In the genomic region with DNA sequence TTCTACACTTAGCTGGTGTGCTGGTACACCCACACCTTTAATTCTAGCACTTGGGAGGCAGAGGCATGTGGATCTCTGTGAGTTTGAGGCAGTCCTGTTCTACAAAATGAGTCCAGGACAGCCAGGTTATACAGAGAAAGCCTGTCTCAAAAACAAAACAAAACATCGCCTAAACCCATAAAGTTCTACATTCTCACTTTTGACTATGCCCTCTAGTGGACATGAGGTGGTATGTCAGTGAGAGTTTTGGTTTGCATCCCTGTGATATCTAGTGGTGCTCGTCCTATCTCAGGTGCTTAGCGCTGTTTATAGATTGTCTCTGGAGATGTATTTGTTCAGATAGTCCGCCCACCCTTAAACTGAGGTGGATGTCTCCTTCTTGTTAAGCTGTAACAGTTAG, we compare ENCODE assay signal across 9 mouse cellular contexts. TPM values are rescaled to one million over a fixed set of nuclear protein-coding genes. Genes with fewer than 3 reads are reported as not detected.
A peak's percentile ranks its signal among the peaks of the same experiment; 100 is the strongest.
DNase-seq lines count a peak whose midpoint lies in the region; ATAC-seq and TF ChIP-seq lines count a peak whose summit lies in the region.
"Had no signal": no experiment of that assay in that cellular context is flagged by ENCODE, and none has a peak within 500 bp of the region (broad histone marks: within the 10 kb centered on the region; RNA-seq: fewer than 3 reads in every experiment).

No protein-coding gene starts in this region.

- no peak overlapping the region for H3K4me3 ChIP-seq in kidney, adult 2 months (ENCODE audit: insufficient read depth, low read depth, low read length)
- no peak overlapping the region for H3K4me3 ChIP-seq in kidney, embryonic 15.5 days (replicated peaks)
- H3K4me3 ChIP-seq: erythroblast, embryonic 14.5 days; limb, embryonic 13.5 days had no signal

- H3K9ac ChIP-seq in kidney, embryonic 15.5 days, result no peak overlapping the region
- H3K9ac ChIP-seq: limb, embryonic 13.5 days had no signal

- TF ChIP-seq CTCF in kidney, adult 2 months (conservative IDR thresholded peaks at IDR 0.05; ENCODE audit: insufficient read depth, insufficient read length, low read depth, low read length), result peak; percentile 33

- ATAC-seq in kidney, embryonic 15.5 days (replicated peaks; ENCODE audit: low FRiP score), result no peak
- ATAC-seq in megakaryocyte progenitor cell, adult 5-6 weeks (replicated peaks; ENCODE audit: poor library complexity), result peak; percentile 58; the same call in 1 of the 2 replicates

- H3K4me1 ChIP-seq in kidney, adult 2 months (ENCODE audit: control insufficient read depth, insufficient read depth, low read length), result peaks cover 2% of the 10 kb centered on the region; the same call in 1 of the 2 replicates
- peaks cover 6% of the 10 kb centered on the region for H3K4me1 ChIP-seq in kidney, embryonic 15.5 days

- no peaks in the 10 kb centered on the region for H3K9me3 ChIP-seq in kidney, embryonic 15.5 days (replicated peaks)
- H3K9me3 ChIP-seq: limb, embryonic 13.5 days had no signal

- peak; percentile 45 for DNase-seq in kidney, adult 2 months
- DNase-seq in thymus, postnatal 10 days (ENCODE audit: low spot score in 2 of 2), result peak; percentile 28 to 52
- DNase-seq in thymus, adult 18-20 months, result no peak
- DNase-seq in cerebellum, adult 9-11 months, result peak; percentile 42
- DNase-seq in yolk sac, embryonic 10.5 days (ENCODE audit: low spot score), result no peak

- no peak for TF ChIP-seq POLR2A in kidney, adult 2 months (IDR thresholded peaks at IDR 0.05; ENCODE audit: low read depth, low read length)

- WGBS in kidney, adult 2 months, result 29% methylated on average over 4 of the region's 4 CpGs
- 34% methylated on average over 4 of the region's 4 CpGs for WGBS in kidney, embryonic 15.5 days

- no peak overlapping the region for H3K27ac ChIP-seq in kidney, adult 2 months (ENCODE audit: insufficient read depth, low read depth, low read length)
- no peak overlapping the region for H3K27ac ChIP-seq in kidney, embryonic 15.5 days
- H3K27ac ChIP-seq: limb, embryonic 13.5 days had no signal

- H3K4me2 ChIP-seq in kidney, embryonic 15.5 days, result no peak overlapping the region
- H3K4me2 ChIP-seq: limb, embryonic 13.5 days had no signal

- H3K36me3 ChIP-seq in kidney, adult 2 months (ENCODE audit: control insufficient read depth, insufficient read depth, low read length), result no peaks in the 10 kb centered on the region
- H3K36me3 ChIP-seq in kidney, embryonic 15.5 days, result 0 out of 2 replicates have a peak, but pooled peaks cover 7% of the 10 kb centered on the region
- H3K36me3 ChIP-seq: limb, embryonic 13.5 days had no signal

- no peaks in the 10 kb centered on the region for H3K27me3 ChIP-seq in kidney, adult 2 months (replicated peaks; ENCODE audit: control insufficient read depth, insufficient read depth, low read length)
- peaks cover 32% of the 10 kb centered on the region for H3K27me3 ChIP-seq in kidney, embryonic 15.5 days

RNA-seq across cellular contexts. Expression of gene Mpzl3, which starts 6.5 kb away (rescaled TPM):
- polyA plus RNA-seq in kidney, adult 2 months (2012; rRNA removed), result 2.6 TPM in 2 replicates
- polyA plus RNA-seq in kidney, embryonic 15.5 days (2015; fragmentation: Nextera tagmentation; extraction: Ambion mirVana), result 2.7 and 3.0 TPM in 2 replicates
- total RNA-seq in megakaryocyte progenitor cell, adult 5-6 weeks (2015), result 0.20 and 0.35 TPM in 2 replicates
- 0.58 and 2.1 TPM in 2 replicates for total RNA-seq in megakaryocyte progenitor cell, adult 5-6 weeks (2017)
- polyA plus RNA-seq: erythroblast, embryonic 14.5 days had no signal

RNA-seq across cellular contexts. Expression of gene Mpzl2, which starts 8.9 kb away (rescaled TPM):
- polyA plus RNA-seq in kidney, adult 2 months (2012; rRNA removed), result 18.8 TPM in 2 replicates
- polyA plus RNA-seq in kidney, embryonic 15.5 days (2015; fragmentation: Nextera tagmentation; extraction: Ambion mirVana), result 17.9 and 20.5 TPM in 2 replicates
- not detected in 2 replicates for total RNA-seq in megakaryocyte progenitor cell, adult 5-6 weeks (2015)
- not detected in 2 replicates for total RNA-seq in megakaryocyte progenitor cell, adult 5-6 weeks (2017)
- polyA plus RNA-seq: erythroblast, embryonic 14.5 days had no signal

RNA-seq across cellular contexts. Expression of gene Jaml, which starts 30.5 kb away (rescaled TPM):
- polyA plus RNA-seq in kidney, adult 2 months (2012; rRNA removed), result 0.08 and 0.53 TPM in 2 replicates
- polyA plus RNA-seq in kidney, embryonic 15.5 days (2015; fragmentation: Nextera tagmentation; extraction: Ambion mirVana), result 0.19 and 0.42 TPM in 2 replicates
- total RNA-seq in megakaryocyte progenitor cell, adult 5-6 weeks (2015), result 0.89 and 2.0 TPM in 2 replicates
- total RNA-seq in megakaryocyte progenitor cell, adult 5-6 weeks (2017), result 3.4 and 4.6 TPM in 2 replicates
- polyA plus RNA-seq: erythroblast, embryonic 14.5 days had no signal

RNA-seq across cellular contexts. Expression of gene Cd3e, which starts 39.1 kb away (rescaled TPM):
- 0.52 and 3.6 TPM in 2 replicates for polyA plus RNA-seq in kidney, adult 2 months (2012; rRNA removed)
- polyA plus RNA-seq in kidney, embryonic 15.5 days (2015; fragmentation: Nextera tagmentation; extraction: Ambion mirVana), result 0.28 TPM in 1 of 2 replicates, not detected in the other
- not detected in 2 replicates for total RNA-seq in megakaryocyte progenitor cell, adult 5-6 weeks (2015)
- total RNA-seq in megakaryocyte progenitor cell, adult 5-6 weeks (2017), result not detected in 2 replicates
- polyA plus RNA-seq: limb, embryonic 13.5 days had no signal

Comparison
In these comparisons a context has a peak if more than half of its experiments do, and no peak if none do; other contexts are left out.
1. DNase-seq: peak in kidney, adult 2 months (single experiment), thymus, postnatal 10 days (2 of 2) and cerebellum, adult 9-11 months (single experiment); none in thymus, adult 18-20 months (0 of 2) and yolk sac, embryonic 10.5 days (single experiment).